Mouse (Mus musculus): Measurements from ENCODE around the gene Dnajb3.

GRCm38 (mm10) chr1:88243861-88244260 is 38.3 kb upstream of the Dnajb3 start:
- TF ChIP-seq CTCF (IDR thresholded peaks at IDR 0.05; ENCODE audit: borderline replicate concordance, extremely low read depth, insufficient read depth, insufficient read length) (no peak), POLR2A (IDR thresholded peaks at IDR 0.05; ENCODE audit: borderline replicate concordance, extremely low read depth, insufficient read depth, insufficient read length, poor library complexity, severe bottlenecking) (no peak)

Data from brain, embryonic 14.5 days (tissue).